Mouse (Mus musculus) macrophage (primary cell): Measurements from ENCODE around the gene Cacna1f. TPM values are rescaled to one million over a fixed set of nuclear protein-coding genes. Genes with fewer than 3 reads are reported as not detected.

ENCODE experiments used
- H3K27ac ChIP-seq: fragments of 350-480 bp; formaldehyde crosslinking; 2 replicates; pipeline ENCODE4 v1.9.0; 2021
- H3K36me3 ChIP-seq: fragments of 350-480 bp; formaldehyde crosslinking; 2 replicates; pipeline ENCODE4 v1.9.0; 2021; ENCODE audit errors: inconsistent target
- H3K4me3 ChIP-seq: fragments of 350-480 bp; formaldehyde crosslinking; 2 replicates; pipeline ENCODE4 v1.9.0; 2021; ENCODE audit errors: inconsistent target
- H3K79me2 ChIP-seq: fragments of 350-480 bp; formaldehyde crosslinking; 2 replicates; pipeline ENCODE4 v1.9.0; 2021; ENCODE audit errors: inconsistent target
- WGBS: methylation state at CpG from one replicate; pipeline ENCODE4 v1.1.7; 2026; ENCODE audit warnings: inconsistent platforms; ENCODE audit not compliant: missing documents; 5-methylcytosine and 5-hydroxymethylcytosine counted together
- polyA plus RNA-seq: library from polyadenylated mRNA; stranded (reverse); fragments of 250-400 nt; gene quantifications from 3 replicates; pipeline ENCODE4 v1.2.4, GENCODE M21; 2018; ENCODE audit warnings: inconsistent platforms
- total RNA-seq, 78 experiments: library from RNA; depleted of rRNA; stranded (reverse); fragments of 250-400 nt; gene quantifications; 1 replicate in 9 of 78; 2 replicates in 24 of 78; 3 replicates in 43 of 78; 4 replicates in 2 of 78; pipeline ENCODE4 v1.2.4; 2018; ENCODE audit warnings: inconsistent platforms in 56 of 78

The Cacna1f gene
- total RNA-seq (2018; cell fraction: chromatin; rRNA removed): under 1 TPM in 1 of 26 experiments, not detected in 25; 0.34 TPM
- under 1 TPM; 0.09 to 0.44 (median 0.24) TPM for total RNA-seq (2018; cell fraction: cytosol; rRNA removed)
- total RNA-seq (2018; cell fraction: nucleus; rRNA removed): under 1 TPM in 13 of 26 experiments, not detected in 13; 0.06 to 0.37 (median 0.13) TPM
- 0.09 to 0.16 TPM (median 0.15 TPM) in 3 replicates for polyA plus RNA-seq

DNA sequence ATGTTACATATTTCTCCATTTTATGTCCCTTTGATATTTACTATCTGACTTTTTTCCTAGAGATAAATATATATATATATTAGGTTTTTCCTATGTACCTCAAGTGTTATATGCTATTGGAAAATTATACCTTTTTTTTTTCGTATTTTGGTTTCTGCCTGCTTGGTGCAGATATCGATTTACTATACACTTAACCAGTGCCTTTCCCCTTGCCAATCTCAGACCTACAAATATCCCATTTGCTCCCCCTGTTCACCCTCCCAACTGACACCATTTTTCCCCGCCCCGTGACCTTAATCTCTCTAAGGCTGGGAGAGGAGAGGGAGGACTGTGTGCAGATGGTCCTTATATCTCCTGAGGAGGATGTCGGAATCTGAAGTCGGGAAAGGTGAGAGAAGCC is at the start of gene Cacna1f:
Gene Cacna1f (plus strand): TSS at position 301 of the 400 bp plus-strand sequence.
- Histone ChIP-seq H3K36me3 (no peaks in the 10 kb centered on the region), H3K79me2 (peaks cover 24% of the 10 kb centered on the region; the same call in 1 of the 2 replicates), H3K4me3 (no peak within 1 kb of the TSS), H3K27ac (no peak within 1 kb of the TSS)
- WGBS: 94% methylated on average over 5 of the region's 6 CpGs

DNA sequence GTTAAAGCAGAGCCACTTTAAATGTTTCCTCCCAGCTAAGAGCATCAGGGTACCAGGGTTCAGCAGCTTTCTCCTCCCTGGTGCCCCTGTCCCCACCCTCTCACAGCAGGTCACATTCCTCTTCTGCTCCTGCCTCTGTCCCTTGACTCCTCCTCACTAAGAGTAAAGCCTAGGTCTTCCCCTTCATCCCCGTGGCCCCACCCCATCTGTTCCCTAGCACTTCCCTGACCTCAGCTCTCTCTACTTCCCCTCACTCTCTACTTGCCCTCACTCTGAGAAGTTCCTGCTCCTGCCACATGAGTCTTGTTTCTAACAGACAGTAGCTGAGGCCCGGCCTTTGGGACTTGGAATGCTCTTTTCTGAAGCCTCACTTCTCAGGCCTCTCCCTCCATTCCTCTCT is 43.8 kb upstream of the Cacna1f start:
- WGBS: 36% methylated on average over 2 of the region's 2 CpGs
- Histone ChIP-seq H3K36me3 (no peaks in the 10 kb centered on the region), H3K79me2 (no peaks in the 10 kb centered on the region), H3K27ac (no peak overlapping the region), H3K4me3 (no peak overlapping the region)

DNA sequence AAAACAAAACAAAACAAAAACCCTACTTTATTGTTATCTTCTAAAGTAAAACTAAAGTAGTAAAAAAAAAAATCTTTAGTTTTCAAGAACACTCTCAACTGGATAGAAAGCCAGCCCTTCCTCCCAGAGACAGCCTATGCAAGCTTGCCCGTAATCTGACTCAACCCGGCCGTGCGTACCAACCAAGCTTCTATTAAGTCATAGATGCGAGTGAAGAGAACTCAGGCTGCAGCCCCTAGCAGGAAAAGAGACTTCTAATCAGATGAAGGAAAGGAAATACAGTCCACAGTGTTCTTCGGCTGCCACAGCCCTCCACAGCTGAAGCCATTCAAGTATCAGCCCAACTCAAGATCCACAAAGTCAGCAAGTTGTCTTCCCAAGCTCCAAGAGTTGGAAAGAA is 40.5 kb upstream of the Cacna1f start:
- Histone ChIP-seq H3K79me2 (no peaks in the 10 kb centered on the region; the same call in 1 of the 2 replicates), H3K4me3 (no peak overlapping the region), H3K27ac (no peak overlapping the region), H3K36me3 (no peaks in the 10 kb centered on the region)
- WGBS: 72% methylated on average over 6 of the region's 6 CpGs

DNA sequence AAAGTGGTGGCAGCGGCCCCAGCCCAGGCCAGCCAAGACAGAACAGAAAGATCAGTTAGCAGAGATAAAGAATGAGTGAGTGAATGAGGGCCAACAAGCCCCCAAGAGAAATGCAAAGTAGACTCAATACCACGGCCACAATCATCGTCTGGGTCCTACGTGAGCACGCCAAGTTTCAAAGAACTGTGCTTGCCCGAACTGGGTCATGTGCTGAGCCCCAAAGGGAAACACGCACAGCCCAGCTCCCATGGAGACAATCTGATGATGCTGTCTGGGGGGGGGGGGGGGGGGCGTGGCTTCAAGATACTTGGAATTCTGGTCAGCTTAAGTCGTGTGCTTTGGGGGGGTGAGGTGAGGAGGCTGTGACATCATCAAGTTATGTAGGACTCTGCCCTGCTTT is 39.4 kb upstream of the Cacna1f start:
- Histone ChIP-seq H3K27ac (no peak overlapping the region), H3K4me3 (no peak overlapping the region), H3K79me2 (no peaks in the 10 kb centered on the region; the same call in 1 of the 2 replicates), H3K36me3 (no peaks in the 10 kb centered on the region)
- 94% methylated on average over 7 of the region's 9 CpGs for WGBS

DNA sequence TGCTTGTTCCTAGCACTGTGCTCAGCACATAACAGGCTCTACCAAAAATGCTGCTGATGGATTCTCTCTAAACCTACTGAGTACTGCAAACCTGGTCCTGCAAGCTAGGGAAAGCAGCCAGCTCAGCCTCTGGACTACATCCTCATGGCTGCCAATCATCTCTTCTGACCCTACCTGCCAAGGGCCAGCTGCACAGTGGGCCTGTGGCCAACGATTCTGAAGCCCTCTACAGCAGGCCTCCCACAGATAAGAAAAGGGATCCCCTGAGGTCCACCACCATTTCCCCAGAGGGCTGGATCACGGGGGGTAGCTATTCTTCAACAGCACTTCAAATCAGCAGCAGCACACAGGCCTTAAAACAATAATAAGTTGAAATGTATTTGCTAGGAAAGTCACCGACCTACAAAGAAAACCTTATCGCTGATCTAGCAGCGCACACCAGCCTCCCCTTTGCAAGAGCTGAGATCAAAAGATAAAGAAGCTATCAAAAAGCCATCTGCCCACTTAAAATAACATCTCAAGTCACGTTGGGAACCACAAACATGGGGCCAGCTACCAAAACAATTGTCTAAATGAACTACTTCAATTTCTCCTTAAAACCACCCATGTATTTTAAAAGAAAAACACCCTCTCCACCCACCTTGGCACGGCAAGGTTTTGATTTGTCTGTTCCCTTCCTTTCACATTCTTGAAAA is 36.3 kb upstream of the Cacna1f start:
- H3K27ac ChIP-seq: no peak overlapping the region

DNA sequence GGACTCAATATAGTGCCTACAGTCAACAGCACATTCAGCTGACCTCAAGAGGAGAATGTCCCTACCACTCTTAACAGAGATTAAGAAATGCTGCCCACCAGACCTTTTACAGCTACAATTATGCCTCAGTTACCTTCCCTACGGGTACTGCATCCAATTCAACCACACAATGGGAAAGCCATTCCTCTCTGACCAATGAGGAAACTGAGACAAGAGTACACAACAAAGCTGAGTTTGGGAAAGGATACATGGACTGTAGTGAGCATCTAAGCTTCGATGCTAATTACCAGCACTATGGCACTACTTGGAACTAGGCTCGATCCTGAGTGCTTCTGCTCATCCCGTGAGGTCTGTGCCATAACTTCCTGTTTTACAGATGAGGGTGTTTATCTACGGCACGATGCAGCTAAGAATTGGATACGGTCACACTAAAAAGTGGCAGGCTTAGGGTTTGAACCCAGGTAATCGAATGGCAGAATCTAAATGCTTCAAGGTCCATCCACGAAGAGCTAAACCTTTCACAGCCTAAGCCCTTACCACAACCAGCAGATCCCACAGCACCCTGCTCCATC is 35.2 kb upstream of the Cacna1f start:
- Histone ChIP-seq H3K27ac (no peak overlapping the region), H3K4me3 (no peak overlapping the region), H3K36me3 (no peaks in the 10 kb centered on the region), H3K79me2 (no peaks in the 10 kb centered on the region; the same call in 1 of the 2 replicates)
- WGBS: 73% methylated on average over 9 of the region's 9 CpGs

More for the DNA sequence above, 36.3 kb upstream of the Cacna1f start:
- no peak overlapping the region for H3K4me3 ChIP-seq
- WGBS: 64% methylated on average over 7 of the region's 7 CpGs
- H3K79me2 ChIP-seq: no peaks in the 10 kb centered on the region; the same call in 1 of the 2 replicates
- H3K36me3 ChIP-seq: no peaks in the 10 kb centered on the region

DNA sequence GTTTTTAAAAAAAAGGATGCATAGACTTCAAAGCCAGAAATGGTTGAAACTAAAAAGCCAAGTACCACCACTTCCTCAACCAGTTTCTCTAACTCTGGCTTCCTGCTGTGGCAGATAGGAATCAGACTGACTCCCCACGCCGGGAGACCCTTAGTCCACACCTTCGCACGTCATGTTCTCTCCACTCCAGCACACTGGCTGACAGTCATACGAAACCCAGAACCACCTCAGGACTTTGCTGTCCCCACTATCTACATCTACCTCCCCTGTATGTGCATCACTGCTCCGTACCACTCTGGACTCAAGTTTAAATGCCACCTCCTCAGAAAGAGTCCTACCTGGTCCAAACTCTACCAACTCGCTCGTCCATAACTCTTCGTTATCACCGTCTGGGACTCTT is 34.4 kb upstream of the Cacna1f start:
- Histone ChIP-seq H3K79me2 (no peaks in the 10 kb centered on the region; the same call in 1 of the 2 replicates), H3K4me3 (no peak overlapping the region), H3K27ac (no peak overlapping the region), H3K36me3 (no peaks in the 10 kb centered on the region)
- WGBS: 69% methylated on average over 8 of the region's 10 CpGs

DNA sequence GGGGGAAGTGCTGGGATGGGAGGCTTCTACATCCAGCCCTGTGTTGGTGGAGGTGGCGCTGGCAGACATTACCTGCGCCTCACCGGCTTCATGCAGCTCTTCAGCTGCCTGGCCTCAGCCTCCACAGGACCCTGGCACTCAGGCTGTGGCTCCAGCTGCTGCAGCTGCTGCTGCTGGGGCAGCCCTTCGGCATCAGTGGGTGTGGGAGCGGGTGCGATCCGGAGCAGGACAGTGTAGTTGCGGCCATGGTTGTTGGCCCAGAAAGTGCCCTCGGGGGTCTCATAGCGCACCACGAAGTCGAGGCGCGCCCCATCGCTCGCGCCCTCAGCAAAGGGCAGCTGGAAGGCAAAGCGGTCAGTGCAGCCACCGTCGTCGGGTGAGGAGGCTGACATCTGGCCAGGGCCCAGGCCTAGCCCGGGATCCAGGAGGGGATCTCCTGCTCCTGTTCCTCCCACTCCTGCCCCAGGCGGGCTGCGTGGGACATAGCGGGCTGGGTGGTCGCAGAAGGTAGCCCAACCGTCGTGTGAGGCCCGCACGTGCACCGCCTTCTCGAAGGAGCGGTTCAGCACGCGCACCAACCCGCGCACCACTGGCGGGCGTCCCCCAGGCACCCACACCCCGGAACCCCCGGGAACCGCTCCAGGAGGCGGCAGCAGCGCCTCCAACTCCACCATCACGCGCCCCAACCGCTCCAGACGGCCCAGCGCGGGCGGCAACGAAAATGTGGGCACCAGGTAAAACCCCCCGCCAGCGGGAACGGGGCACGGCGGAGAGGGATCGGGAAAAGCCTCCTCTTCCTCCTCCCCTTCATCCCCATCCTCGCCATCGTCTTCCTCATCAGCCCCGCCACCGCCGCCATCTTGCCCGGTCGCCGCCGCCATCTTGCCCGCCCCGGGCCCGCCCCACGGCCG is 33.5 kb upstream of the Cacna1f start, which contains the start of gene Foxp3:
Gene Foxp3 (plus strand): TSS at position 469 of the 911 bp plus-strand sequence.
- no peak within 1 kb of the TSS for H3K27ac ChIP-seq
- no peaks in the 10 kb centered on the region for H3K36me3 ChIP-seq
- WGBS: 44% methylated on average over 57 of the region's 72 CpGs
- H3K4me3 ChIP-seq: peak within 1 kb of the TSS; percentile 33
- no peaks in the 10 kb centered on the region; the same call in 1 of the 2 replicates for H3K79me2 ChIP-seq

DNA sequence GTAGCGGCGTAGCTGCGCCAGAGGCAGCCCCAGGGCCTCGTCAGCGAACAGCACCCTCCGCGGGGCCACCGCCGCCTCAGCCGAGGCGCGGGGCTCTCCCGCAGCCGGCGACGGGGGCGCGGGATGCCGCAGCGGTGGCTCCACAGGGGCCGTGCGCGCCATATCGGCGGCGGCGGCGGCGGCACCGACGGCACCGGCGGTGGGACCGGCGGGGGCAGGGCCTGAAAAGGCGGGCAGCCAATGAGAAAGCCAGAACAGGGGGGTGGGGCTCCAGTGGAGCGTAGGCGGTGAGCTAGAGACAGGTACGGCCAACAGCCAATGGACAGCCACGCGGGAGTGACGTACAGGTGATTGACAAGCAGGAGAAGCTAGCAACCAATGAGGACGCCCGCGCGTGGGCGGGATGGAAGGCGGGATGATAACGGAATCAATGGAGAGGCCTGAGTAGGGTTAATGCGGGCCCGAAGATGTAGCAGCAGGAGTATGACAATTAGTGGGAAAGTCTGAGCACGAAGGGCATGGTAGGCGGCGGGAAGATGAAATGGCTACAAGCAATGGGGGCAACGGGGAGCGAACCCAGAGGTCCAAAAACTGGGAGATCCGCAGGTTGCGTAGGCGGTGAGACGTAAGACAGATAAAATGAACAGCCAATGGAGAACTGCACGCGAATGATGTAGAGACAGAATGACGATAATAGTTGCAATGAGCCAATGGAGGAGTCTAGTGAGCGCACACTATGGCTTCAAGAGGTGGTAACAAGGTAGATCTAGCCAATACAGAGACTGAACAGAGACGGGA is 32.6 kb upstream of the Cacna1f start, which contains the start of gene Ppp1r3f:
Gene Ppp1r3f (minus strand): TSS at position 197 of the 798 bp plus-strand sequence.
- Histone ChIP-seq H3K79me2 (no peaks in the 10 kb centered on the region; the same call in 1 of the 2 replicates), H3K4me3 (peak within 1 kb of the TSS; percentile 33), H3K36me3 (no peaks in the 10 kb centered on the region), H3K27ac (no peak within 1 kb of the TSS)
- WGBS: 18% methylated on average over 38 of the region's 65 CpGs

DNA sequence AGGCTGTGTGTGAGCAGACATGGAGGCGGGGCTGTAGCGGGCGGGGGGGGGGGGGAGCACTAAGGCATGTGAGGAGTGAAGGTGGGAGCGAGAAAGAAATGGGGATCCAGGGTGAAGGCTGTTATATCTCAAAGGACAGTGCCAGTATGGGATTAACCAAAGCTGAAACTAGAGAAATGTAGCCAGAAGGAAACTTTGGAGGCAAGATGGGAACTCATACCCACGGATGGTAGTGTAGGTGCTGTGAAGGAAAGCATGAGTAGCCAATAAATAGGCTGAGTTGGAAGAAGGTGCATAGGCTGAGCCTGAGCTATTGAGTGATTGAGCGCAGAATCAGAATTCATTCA is 32.0 kb upstream of the Cacna1f start:
- Histone ChIP-seq H3K79me2 (no peaks in the 10 kb centered on the region; the same call in 1 of the 2 replicates), H3K27ac (no peak overlapping the region), H3K36me3 (no peaks in the 10 kb centered on the region), H3K4me3 (peak overlapping the region; percentile 33)
- WGBS: 25% methylated on average over 6 of the region's 6 CpGs

DNA sequence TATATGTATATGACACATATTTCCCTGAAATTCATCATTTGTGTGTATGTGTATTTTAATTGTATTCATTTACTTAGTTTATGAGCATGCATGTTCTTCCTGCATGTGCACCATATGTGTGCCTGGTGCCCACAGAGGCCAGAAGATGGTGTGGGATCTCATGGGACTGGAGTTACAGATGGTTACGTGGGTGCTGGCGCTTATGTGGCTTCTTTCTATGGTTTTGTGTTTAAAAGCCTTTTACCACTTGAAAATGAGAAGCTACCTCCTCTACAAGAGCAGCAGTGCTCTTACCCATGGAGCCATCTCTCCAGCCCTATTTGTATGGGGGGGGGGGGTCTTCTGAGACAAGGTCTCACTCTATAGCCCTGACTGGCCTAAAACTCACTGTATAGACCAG is 25.7 kb upstream of the Cacna1f start:
- H3K27ac ChIP-seq: no peak overlapping the region
- no peak overlapping the region for H3K4me3 ChIP-seq
- WGBS: 91% methylated on average over 2 of the region's 2 CpGs
- H3K79me2 ChIP-seq: no peaks in the 10 kb centered on the region
- no peaks in the 10 kb centered on the region for H3K36me3 ChIP-seq

DNA sequence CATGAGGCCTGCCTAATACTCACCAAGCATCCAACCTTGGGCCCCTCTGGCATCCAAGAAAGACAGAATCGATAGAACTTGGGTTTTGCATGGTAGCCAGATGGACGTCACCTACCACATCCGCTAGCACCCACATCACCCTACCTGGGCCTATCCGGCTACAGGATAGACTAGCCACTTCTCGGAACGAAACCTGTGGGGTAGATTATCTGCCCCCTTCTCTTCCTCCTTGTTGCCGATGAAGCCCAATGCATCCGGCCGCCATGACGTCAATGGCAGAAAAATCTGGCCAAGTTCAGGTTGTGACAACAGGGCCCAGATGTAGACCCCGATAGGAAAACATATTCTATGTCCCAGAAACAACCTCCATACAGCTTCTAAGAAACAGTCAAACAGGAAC is 23.0 kb upstream of the Cacna1f start:
- Histone ChIP-seq H3K36me3 (no peaks in the 10 kb centered on the region), H3K27ac (no peak overlapping the region), H3K79me2 (no peaks in the 10 kb centered on the region), H3K4me3 (no peak overlapping the region)
- WGBS: 95% methylated on average over 11 of the region's 11 CpGs

DNA sequence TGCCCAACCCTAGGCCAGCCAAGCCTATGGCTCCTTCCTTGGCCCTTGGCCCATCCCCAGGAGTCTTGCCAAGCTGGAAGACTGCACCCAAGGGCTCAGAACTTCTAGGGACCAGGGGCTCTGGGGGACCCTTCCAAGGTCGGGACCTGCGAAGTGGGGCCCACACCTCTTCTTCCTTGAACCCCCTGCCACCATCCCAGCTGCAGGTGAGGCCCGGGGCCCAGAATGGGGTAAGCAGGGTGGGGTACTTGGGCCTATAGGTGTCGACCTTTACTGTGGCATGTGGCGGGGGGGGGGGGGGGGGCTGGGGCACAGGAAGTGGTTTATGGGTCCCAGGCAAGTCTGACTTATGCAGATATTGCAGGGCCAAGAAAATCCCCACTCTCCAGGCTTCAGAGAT is 20.5 kb upstream of the Cacna1f start:
- no peaks in the 10 kb centered on the region for H3K36me3 ChIP-seq
- H3K4me3 ChIP-seq: no peak overlapping the region
- H3K79me2 ChIP-seq: no peaks in the 10 kb centered on the region
- no peak overlapping the region for H3K27ac ChIP-seq
- 94% methylated on average over 2 of the region's 5 CpGs for WGBS
